Mouse (Mus musculus): Measurements from ENCODE around the gene Gfod1.

Gfod1 gene

GRCm38 (mm10) chr13:43173262-43173661 is 130.7 kb downstream of the Gfod1 start:
- in situ Hi-C loops (cut with MboI, MseI), result loop anchor here (10.0 kb wide), 2 partner anchors 302 to 382 kb away; no protein-coding TSS in a partner anchor

GRCm38 (mm10) chr13:43172036-43172713 is 131.8 kb downstream of the Gfod1 start:
- in situ Hi-C loops (cut with MboI, MseI), result loop anchor here (10.0 kb wide), 2 partner anchors 303 to 383 kb away; no protein-coding TSS in a partner anchor

GRCm38 (mm10) chr13:43171020-43171710 is 132.8 kb downstream of the Gfod1 start, which contains the start of gene Tbc1d7:
Tbc1d7 (minus strand) TSS chr13:43171501.
- in situ Hi-C loops (cut with MboI, MseI), result loop anchor here (10.0 kb wide), 2 partner anchors 304 to 384 kb away; no protein-coding TSS in a partner anchor

GRCm38 (mm10) chr13:43167721-43168120 is 136.3 kb downstream of the Gfod1 start:
- in situ Hi-C loops (cut with MboI, MseI), result no loop called here

- in situ Hi-C loops (cut with MboI, MseI), result no loop called here
Measured at GRCm38 (mm10) chr13:43159429-43159828, 144.5 kb downstream of the Gfod1 start.

GRCm38 (mm10) chr13:43158281-43158680 is 145.7 kb downstream of the Gfod1 start:
- in situ Hi-C loops (cut with MboI, MseI), result no loop called here

GRCm38 (mm10) chr13:43157370-43157769 is 146.6 kb downstream of the Gfod1 start:
- in situ Hi-C loops (cut with MboI, MseI), result no loop called here

GRCm38 (mm10) chr13:43152005-43152520 is 151.9 kb downstream of the Gfod1 start:
- in situ Hi-C loops (cut with MboI, MseI), result no loop called here

- in situ Hi-C loops (cut with MboI, MseI), result no loop called here
Measured at GRCm38 (mm10) chr13:43149661-43150060, 154.3 kb downstream of the Gfod1 start.

GRCm38 (mm10) chr13:43148692-43149091 is 155.3 kb downstream of the Gfod1 start:
- in situ Hi-C loops (cut with MboI, MseI), result no loop called here

GRCm38 (mm10) chr13:43146515-43147258 is 157.3 kb downstream of the Gfod1 start:
- in situ Hi-C loops (cut with MboI, MseI), result no loop called here
